Mouse (Mus musculus): ENCODE results near the gene Samd8.

Gene Samd8

GRCm38 (mm10) chr14:21745149-21745548 is 5.2 kb upstream of the Samd8 start:
- DNase-seq (ENCODE audit: low read depth): peak; percentile 86

- DNase-seq (ENCODE audit: low read depth): no peak
Observed at GRCm38 (mm10) chr14:21746251-21746650, 4.1 kb upstream of the Samd8 start.

DNA sequence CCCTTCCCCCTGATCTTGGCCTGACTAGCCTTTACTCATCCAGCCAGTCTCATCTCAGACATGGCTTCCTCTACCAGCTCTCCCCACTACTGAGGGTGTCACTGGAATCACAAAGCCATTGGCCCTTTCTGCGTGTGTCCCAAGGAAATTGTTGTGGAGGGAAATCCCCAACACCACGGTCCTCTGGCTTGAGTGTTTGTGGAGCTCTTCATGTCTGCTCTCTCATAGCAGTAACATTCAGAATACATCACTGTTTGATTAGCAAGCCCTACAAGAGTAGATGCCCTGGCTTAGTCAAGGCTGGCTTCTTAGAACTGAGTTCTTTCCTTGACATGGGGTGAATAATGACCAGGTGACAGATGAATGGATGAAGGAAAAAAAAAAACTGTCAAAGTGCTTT is 3.5 kb upstream of the Samd8 start:
- no peak for DNase-seq (ENCODE audit: low read depth)

DNA sequence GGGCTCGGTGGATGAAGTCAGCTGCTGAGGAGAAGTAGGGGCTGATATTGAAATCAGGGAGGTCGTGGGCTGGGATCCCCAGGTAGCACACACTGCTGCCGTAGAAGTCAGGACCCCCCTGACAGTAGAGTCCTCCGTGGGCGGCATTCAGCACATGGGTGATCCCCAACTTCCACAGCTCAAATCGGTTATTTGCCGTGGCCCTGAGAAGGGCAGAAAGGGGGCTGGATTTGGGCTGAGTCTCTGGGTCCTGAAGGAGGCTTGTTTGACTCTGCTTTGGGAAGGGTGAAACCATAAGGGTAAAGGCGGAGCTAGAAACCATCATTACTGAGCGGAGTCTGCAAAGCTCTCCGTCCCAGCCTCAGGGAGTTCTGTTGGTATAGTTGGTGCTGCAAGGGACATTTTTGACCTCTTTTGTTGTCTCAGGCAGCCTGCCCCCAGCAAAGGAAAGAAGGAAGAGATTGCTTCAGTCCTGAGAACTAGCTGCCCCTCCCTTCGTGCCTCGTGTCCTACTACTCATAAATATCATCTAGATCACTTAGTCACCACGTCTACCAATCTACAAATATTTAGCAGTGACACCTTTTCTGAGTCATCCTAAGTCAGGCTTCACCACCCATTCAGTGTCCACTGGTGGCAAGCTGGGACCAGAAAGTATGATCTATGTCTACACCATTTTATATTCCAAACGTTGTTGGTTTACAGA is 2.7 kb upstream of the Samd8 start:
- DNase-seq (ENCODE audit: low read depth): peak; percentile 64

DNA sequence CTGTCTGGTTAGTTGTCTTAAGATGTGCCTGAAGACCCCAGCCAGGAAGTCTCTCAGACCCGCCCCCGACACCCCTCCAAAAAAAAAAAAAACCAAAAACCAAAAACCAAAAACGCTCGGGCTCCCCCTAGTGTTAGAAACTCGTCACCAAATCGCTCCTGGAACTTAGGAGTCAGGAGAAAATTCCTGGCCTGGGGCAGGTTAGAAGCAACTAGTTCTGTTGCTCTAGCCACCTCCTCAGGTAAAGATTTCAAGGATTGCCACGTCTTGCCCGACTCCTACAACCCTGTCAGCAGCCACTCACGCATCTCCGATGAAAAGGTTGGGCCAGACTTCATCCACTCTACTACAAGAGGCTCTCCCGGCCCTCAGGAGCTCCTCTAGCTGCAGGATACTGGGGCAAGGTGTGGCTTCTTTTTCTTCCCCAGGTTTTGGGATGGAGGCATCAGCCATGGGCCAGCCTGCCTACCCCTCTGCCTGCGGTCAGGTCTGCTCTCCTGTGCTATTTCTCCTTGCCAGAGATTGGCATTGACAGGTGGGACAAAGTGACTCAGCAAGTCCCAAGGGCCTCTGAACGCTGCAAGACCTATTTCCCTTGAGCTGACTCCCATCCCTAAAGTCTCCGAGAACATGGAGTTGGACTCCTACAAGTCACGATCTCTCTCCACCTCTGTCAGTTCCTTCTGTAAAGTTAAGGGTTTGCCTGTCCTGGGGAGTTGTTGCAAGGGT is 2.0 kb upstream of the Samd8 start:
- DNase-seq (ENCODE audit: low read depth): peak; percentile 57

- peak; percentile 79 for DNase-seq (ENCODE audit: low read depth)
Observed at GRCm38 (mm10) chr14:21750881-21751542, 681 bp downstream of the Samd8 start, which contains the start of gene Dusp13. Dusp13 (minus strand) TSS chr14:21751181.

DNA sequence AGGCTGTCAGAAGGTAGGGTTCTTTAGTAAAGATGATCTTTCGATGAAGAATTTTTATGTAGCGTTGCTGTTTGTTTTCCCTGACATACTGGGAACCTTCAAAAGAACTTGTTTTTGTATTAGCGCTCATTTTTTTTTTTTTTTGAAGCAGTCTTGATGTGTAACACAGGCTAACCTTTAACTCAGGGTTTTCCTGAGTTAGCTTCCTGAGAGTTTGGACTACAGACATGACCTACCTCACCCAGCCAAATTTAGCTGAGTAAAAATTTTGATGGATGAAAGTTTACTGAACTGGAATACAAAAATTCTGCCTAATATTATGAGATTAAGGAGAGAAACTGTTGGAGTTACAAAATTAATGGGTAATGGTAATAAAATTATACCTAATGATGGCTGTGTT is 2.1 kb downstream of the Samd8 start:
- DNase-seq (ENCODE audit: low read depth): no peak

DNA sequence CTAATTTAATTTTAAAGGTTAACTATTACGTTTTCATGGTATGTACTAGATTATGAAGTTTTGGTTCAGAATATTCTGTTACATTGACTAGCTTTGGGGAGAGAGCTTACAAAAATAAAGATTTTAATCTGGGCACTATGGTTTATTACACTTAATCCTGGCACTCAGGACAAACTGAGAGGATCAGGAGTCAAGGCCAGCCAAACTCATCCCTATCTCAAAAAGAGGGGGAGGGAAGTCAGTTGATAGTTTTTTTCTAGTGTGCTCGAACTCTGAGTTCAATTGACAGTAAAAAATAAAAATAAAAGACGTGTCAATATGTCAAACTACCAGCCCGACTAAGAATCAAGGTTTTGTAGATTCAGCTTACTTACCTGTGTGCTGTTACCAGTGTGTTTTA is 3.0 kb downstream of the Samd8 start:
- DNase-seq (ENCODE audit: low read depth): no peak

GRCm38 (mm10) chr14:21761560-21761959 is 11.2 kb downstream of the Samd8 start:
- DNase-seq (ENCODE audit: low read depth): no peak

GRCm38 (mm10) chr14:21763736-21764135 is 13.4 kb downstream of the Samd8 start:
- DNase-seq (ENCODE audit: low read depth): no peak

GRCm38 (mm10) chr14:21764646-21765045 is 14.3 kb downstream of the Samd8 start:
- DNase-seq (ENCODE audit: low read depth): no peak

DNA sequence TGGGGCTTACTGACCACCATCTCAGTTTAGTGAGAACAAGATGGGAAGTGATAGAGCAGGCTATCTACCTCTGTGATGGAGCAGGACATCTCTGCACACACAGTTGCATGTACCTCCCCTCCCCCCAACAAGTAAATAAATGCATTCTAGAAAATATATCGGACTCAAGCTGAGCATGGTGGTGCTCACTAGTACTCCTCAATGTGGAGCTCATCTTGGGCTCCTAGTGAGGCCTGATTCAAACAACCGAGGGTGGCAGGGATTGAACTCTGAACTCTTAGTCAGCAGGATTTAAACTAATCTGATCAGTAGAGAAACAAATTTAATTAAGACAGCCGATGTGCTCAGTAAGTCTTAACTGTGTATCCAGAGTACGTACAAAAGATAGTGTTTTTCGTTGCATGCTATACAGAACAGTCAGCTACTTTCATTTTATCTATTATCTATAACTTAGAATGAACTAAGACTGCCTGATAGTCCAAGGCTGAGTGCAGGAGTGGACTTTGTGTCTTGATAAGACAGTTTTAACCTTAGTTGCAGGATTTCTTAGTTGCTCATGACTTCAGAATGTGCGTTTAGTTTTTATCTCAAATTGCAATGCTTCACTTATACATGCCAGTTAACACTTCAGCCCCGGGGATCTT is 15.5 kb downstream of the Samd8 start:
- DNase-seq (ENCODE audit: low read depth): no peak

GRCm38 (mm10) chr14:21766398-21766958 is 16.1 kb downstream of the Samd8 start:
- DNase-seq (ENCODE audit: low read depth): no peak

DNA sequence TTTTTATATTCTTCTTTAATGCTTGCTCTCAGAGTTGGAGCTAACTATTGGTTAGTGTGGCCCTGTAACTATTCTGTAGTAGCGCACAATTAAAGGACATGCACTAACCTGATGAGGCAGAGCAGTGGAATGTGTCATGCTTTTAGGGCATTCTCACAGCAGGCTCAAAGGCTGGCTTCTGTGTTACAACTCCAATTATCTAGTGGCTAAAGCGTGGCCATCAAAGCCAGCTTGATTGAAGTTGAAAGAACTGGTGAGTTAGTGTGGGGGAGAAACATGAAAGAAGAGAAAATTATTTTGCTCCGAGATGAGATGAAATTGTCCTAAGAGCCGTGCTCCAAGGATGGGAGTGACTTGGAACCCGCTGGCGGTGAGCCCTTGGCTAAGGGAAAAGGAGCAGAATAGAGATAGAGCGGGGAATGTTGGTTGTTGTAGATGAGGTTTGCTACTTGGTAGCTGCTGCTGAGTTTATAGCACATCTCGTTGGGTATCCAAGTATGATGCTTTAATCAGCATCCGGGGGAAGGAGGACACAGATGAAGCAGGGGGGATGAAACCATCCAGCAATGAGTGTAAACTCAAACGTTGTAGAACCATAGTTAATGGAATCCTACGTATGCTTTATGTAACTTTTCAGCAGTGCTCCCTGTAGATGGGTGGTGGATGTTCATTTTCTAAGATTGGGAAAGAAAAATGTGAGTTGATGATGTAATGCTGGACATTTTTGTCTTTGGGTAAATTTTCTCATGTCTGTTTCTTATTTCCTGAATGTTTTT is 22.4 kb downstream of the Samd8 start:
- DNase-seq (ENCODE audit: low read depth): no peak

- DNase-seq (ENCODE audit: low read depth): no peak
Observed at GRCm38 (mm10) chr14:21773946-21774345, 23.6 kb downstream of the Samd8 start.

GRCm38 (mm10) chr14:21776201-21776600 is 25.9 kb downstream of the Samd8 start:
- no peak for DNase-seq (ENCODE audit: low read depth)

DNA sequence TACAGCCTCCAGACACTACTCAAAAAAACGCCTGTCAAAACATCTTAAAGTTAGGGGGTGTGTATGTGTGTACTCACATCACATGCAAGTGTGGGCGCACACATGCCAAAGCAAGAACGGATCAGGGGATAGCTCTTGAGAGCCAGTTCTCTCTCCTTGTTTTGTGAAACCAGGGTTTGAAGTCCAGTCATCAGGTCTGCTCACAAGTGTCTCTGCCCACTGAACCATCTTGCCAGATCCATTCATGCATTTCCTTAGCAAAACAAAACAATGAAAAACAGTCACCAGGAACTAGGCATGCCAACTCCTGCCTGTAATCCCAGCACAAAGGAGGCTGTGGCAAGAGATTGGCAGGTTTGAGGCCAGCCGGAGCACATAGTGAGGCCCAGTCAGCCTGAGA is 36.2 kb downstream of the Samd8 start:
- no peak for DNase-seq (ENCODE audit: low read depth)

DNA sequence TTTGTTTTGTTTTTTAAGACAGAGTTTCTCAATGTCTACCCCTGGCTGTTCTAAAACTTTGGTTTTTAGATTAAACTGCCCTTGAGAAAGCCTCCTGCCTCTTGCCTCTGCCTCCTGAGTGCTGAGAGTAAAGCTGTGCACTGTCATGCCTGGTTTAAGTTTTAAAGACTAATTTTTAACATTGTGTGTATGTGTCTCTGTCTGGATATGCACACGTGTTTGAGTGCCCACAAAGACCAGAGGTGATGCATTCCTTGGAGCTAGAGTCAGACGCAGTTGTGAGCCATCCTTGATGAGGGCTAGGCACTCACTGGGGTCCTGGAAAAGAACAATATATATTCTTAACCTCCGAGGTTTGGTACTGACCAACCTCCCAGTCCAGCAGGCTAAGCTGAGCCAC is 37.0 kb downstream of the Samd8 start:
- no peak for DNase-seq (ENCODE audit: low read depth)

GRCm38 (mm10) chr14:21788121-21788520 is 37.8 kb downstream of the Samd8 start:
- DNase-seq (ENCODE audit: low read depth): no peak

DNA sequence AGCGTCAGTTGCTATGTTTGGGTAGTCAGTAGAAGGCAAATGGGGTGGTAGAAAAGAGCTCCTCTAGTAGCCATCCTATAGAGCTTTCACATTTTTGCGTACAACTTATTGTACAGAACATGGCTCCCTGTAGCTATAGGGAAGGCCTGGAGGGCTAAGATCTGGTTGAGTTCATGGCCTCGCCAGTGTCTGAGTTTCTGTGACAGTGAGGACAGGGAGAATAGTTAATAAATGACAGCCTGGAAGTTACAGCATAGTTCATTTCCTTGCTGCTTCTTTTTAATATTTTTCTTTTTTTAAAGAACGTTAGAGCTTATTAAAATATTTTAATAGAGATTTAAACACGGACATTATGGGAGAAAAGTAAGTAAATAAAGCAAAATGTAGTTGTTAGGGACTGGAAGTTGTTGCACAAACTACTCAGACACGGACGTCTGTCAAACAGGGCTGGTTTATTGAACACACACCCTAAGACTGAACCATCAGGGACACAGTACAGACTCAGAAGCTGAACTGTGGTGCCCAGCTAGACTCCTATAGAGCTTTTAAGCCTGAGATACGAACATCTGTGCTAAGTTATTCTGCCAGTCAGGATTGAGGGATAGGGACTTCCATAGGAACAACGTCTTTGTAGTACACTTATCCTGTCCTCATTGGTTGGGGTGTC is 40.4 kb downstream of the Samd8 start:
- DNase-seq (ENCODE audit: low read depth): no peak

- DNase-seq (ENCODE audit: low read depth): no peak
Observed at GRCm38 (mm10) chr14:21791722-21792121, 41.4 kb downstream of the Samd8 start.
